Mouse (Mus musculus) pancreas, adult 10 weeks (tissue): ENCODE results near the gene Pm20d2. TPM values are rescaled to one million over a fixed set of nuclear protein-coding genes. Genes with fewer than 3 reads are reported as not detected.

ENCODE experiments used
- polyA plus RNA-seq: library from polyadenylated mRNA; stranded (reverse); fragments of 350-450 nt; fragmentation: Illumina TruSeq; extraction: RNeasy Lipid Tissue Mini Kit (QIAGEN cat#74804); gene quantifications from one replicate; pipeline ENCODE4 v1.2.3, GENCODE M21; 2015; ENCODE audit warnings: low read depth, low replicate concordance; ENCODE audit not compliant: insufficient read depth

Pm20d2 gene
- polyA plus RNA-seq, result 0.98 TPM

GRCm38 (mm10) chr4:33189735-33190036, at the start of gene Pm20d2:
Gene Pm20d2 (minus strand): TSS chr4:33189737.

DNA sequence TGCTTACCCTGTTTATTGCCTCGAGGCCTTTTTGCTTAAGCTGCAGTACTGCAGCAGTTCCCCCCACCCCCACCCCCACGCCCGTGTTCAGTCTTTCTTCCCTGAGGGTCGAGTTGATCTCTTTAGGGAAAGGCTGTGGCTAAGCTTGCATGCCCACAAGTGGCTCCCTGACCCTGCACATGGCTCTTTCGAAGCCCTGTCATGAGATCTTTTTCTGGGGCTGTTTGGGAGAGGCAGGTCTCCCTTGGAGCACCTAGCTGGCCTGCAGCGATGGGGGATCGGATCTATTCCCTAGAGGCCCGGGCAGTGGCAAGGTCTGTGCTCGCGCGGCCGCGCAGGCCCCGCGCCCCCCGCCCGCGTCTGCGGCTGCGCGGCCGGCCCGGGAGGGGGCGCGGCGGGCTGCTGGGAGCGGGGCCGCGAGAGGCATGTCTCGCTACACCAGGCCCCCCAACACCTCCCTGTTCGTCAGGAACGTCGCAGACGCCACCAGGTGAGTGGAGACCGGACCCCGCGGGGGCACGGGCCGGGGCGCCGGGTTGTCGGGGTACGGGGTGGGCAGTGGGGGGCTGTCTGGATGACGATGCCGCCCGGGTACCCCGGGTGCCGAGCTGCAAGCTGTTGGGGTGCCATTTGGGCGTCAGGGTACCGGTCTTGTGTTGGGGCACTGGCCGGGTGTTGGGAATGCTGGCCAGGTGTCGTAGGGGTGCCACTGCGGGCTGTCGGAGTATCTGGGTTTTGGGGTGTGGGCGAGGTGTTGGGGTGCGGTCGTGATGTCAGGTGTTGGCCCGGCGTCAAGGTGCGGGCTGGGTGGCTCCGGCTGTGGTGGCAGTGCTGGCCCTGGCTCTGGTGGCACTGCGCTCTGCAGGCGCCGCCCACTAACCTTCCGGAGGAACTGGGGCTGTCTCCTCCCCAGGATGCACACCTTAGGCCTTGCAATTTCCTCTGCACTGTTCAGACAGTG, 19.6 kb upstream of the Pm20d2 start, which contains the start of gene Srsf12:
Gene Srsf12, plus strand, starts transcription at position 111 of the 961 bp plus-strand sequence.

DNA sequence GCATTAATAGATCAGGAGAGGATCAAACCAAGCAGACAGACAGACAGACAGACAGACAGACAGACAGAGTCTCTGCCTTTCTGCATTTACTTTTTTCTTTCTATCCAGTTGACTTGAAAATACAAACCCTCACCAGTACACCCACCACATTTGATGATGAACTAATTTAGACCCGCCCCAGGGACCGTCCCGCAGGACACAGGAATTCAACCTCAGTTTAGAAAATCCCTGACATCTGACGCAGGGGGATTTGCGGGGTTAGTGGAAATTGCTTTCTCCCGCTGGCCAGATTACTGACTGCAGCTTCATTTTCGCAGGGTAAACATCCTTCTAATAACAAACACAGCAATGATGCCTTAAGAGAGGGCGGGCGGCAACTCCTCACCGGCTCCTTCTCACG, 57.3 kb downstream of the Pm20d2 start, which contains the start of gene Gabrr1:
Gene Gabrr1, plus strand, starts transcription at position 301 of the 400 bp plus-strand sequence.

Other genes starting within 250 kb of the Pm20d2 start
- gene Ankrd6, start 238.9 kb downstream of the Pm20d2 start, polyA plus RNA-seq, result 0.54 TPM
- gene Rragd, start 206.7 kb downstream of the Pm20d2 start, polyA plus RNA-seq, result 3.6 TPM
- gene Ube2j1, start 158.3 kb downstream of the Pm20d2 start, polyA plus RNA-seq, result 10.5 TPM
- gene Gabrr2, start 126.7 kb downstream of the Pm20d2 start, polyA plus RNA-seq, result 1.2 TPM
- not detected for gene Gabrr1, start 57.2 kb downstream of the Pm20d2 start, polyA plus RNA-seq
- gene Srsf12, start 19.3 kb upstream of the Pm20d2 start, polyA plus RNA-seq, result not detected
- 29.4 TPM for gene Pnrc1, start 100.4 kb upstream of the Pm20d2 start, polyA plus RNA-seq
- 2.2 TPM for gene Rngtt, start 120.6 kb upstream of the Pm20d2 start, polyA plus RNA-seq